Mouse (Mus musculus) stomach, postnatal 0 days (tissue): ENCODE data around the gene Dgki.

ENCODE experiments used
- CTCF ChIP-seq: IDR thresholded peaks from 2 replicates; pipeline ENCODE4 v1.5.1; 2016; ENCODE audit warnings: antibody characterized with exemption, low read depth, mild to moderate bottlenecking, moderate library complexity
- EP300 ChIP-seq: optimal IDR thresholded peaks from 2 replicates; pipeline ENCODE3; 2016; ENCODE audit warnings: antibody characterized with exemption

DNA sequence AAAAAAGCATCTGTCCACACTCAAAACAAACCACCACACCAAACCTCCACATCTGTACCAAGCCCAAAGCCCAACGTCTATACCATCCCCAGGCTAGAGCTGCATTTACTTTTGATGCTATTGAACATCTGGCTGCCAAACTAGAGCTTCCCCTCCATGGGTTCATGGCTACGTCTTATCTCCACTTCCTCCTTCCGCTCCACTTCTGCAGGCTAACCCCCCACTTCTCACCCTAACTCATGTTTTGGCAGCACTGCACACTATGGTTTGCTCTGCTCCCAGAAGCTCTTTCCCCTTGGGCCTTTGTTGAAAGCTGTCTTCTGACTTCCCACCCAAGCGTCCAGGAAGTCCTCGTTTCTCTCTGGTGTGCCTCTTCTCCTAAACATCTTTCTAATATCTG, 319.5 kb downstream of the Dgki start:
- TF ChIP-seq EP300: no peak
- no peak for TF ChIP-seq CTCF
